Mouse (Mus musculus): ENCODE results near the gene Cryaa.

DNA sequence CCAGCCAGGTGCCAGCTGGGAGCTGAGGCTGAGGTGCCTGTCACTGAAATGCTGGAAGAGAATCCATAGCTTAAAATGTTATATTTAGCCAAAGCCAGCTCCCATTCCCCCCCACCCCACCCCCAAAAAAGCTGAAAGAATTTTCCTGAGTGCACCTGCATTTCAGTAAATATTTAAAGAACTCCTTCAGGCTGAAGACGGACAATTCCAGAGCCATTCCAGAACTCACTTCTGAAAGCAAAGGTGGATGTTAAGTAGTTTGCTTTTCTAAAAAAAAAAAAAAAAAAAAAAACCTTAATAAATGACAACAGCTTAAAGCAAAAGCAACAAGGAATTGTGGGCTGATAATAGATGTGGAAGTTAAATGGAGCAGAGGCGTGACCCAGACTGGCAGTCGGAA lies 36.5 kb downstream of the Cryaa start:
- TF ChIP-seq CTCF (IDR thresholded peaks at IDR 0.05; ENCODE audit: borderline replicate concordance, control insufficient read depth, extremely low read depth, insufficient read depth, low read length, poor library complexity) (no peak), POLR2A (IDR thresholded peaks at IDR 0.05; ENCODE audit: control insufficient read depth, extremely low read depth, insufficient read depth, low read length, poor library complexity) (no peak)

Measured in thymus, adult 2 months (tissue).